Comparison of ENCODE assay signal across 10 mouse cellular contexts in genomic region chr14:120515376-120515775, GRCm38 (mm10). TPM values are rescaled to one million over a fixed set of nuclear protein-coding genes. Genes with fewer than 3 reads are reported as not detected.
A peak's percentile ranks its signal among the peaks of the same experiment; 100 is the strongest.
DNase-seq lines count a peak whose midpoint lies in the region; ATAC-seq and TF ChIP-seq lines count a peak whose summit lies in the region.
"Had no signal": no experiment of that assay in that cellular context is flagged by ENCODE, and none has a peak within 500 bp of the region (broad histone marks: within the 10 kb centered on the region; RNA-seq: fewer than 3 reads in every experiment).

No protein-coding gene starts in this region.

- no peaks in the 10 kb centered on the region for H3K4me1 ChIP-seq in forebrain, embryonic 14.5 days (ENCODE audit: control insufficient read depth, insufficient read depth, low read length)
- no peaks in the 10 kb centered on the region for H3K4me1 ChIP-seq in forebrain, postnatal 0 days (ENCODE audit: insufficient read depth)
- peaks cover 13% of the 10 kb centered on the region for H3K4me1 ChIP-seq in embryonic fibroblast, embryonic 13.5 days (ENCODE audit: control insufficient read depth, insufficient read depth, low read length)
- H3K4me1 ChIP-seq: liver, embryonic 15.5 days had no signal

- H3K27me3 ChIP-seq in forebrain, embryonic 14.5 days (replicated peaks; ENCODE audit: control insufficient read depth, insufficient read depth, low read length) = no peaks in the 10 kb centered on the region
- no peaks in the 10 kb centered on the region for H3K27me3 ChIP-seq in forebrain, postnatal 0 days (ENCODE audit: insufficient read depth, low read length)
- H3K27me3 ChIP-seq: liver, embryonic 15.5 days had no signal

- no peak for ATAC-seq in forebrain, embryonic 14.5 days
- ATAC-seq in forebrain, postnatal 0 days = no peak
- ATAC-seq in CD4-positive, CD25-positive, alpha-beta regulatory T cell, adult 4 months = no peak

- H3K4me3 ChIP-seq in forebrain, embryonic 14.5 days (ENCODE audit: low read depth, low read length) = no peak overlapping the region
- no peak overlapping the region for H3K4me3 ChIP-seq in forebrain, postnatal 0 days (ENCODE audit: low read depth, low read length)
- no peak overlapping the region for H3K4me3 ChIP-seq in embryonic fibroblast, embryonic 13.5 days (ENCODE audit: insufficient read depth, low read length)
- H3K4me3 ChIP-seq: liver, embryonic 15.5 days had no signal

- no peak overlapping the region for H3K9ac ChIP-seq in forebrain, embryonic 14.5 days (ENCODE audit: low read length)
- no peak overlapping the region for H3K9ac ChIP-seq in forebrain, postnatal 0 days
- H3K9ac ChIP-seq: liver, embryonic 15.5 days had no signal

- TF ChIP-seq POLR2A in embryonic fibroblast, embryonic 13.5 days (IDR thresholded peaks at IDR 0.05; ENCODE audit: low read depth, low read length) = no peak

- H3K36me3 ChIP-seq in forebrain, embryonic 14.5 days (ENCODE audit: control insufficient read depth, insufficient read depth, low read length) = no peaks in the 10 kb centered on the region
- H3K36me3 ChIP-seq in forebrain, postnatal 0 days (ENCODE audit: insufficient read depth) = no peaks in the 10 kb centered on the region
- H3K36me3 ChIP-seq: liver, embryonic 15.5 days had no signal

- H3K27ac ChIP-seq in forebrain, embryonic 14.5 days (ENCODE audit: low read depth, low read length) = no peak overlapping the region
- H3K27ac ChIP-seq in forebrain, postnatal 0 days (ENCODE audit: low read depth, low read length) = no peak overlapping the region
- H3K27ac ChIP-seq in embryonic fibroblast, embryonic 13.5 days (ENCODE audit: insufficient read depth, low read length) = peak overlapping the region; percentile 38; the same call in 1 of the 2 replicates
- H3K27ac ChIP-seq: kidney, postnatal 0 days; liver, embryonic 15.5 days had no signal

- no peak overlapping the region for H3K4me2 ChIP-seq in forebrain, embryonic 14.5 days (ENCODE audit: low read length)
- H3K4me2 ChIP-seq in forebrain, postnatal 0 days (ENCODE audit: low read depth) = no peak overlapping the region
- H3K4me2 ChIP-seq: liver, embryonic 15.5 days had no signal

- peak; percentile 32 for DNase-seq in forebrain, embryonic 14.5 days (ENCODE audit: low spot score)
- no peak for DNase-seq in forebrain, postnatal 0 days
- DNase-seq in 3134 (ENCODE audit: extremely low read depth, insufficient read length, low spot score) (peak; percentile 19), liver (no peak)
- DNase-seq in kidney, postnatal 36 days = peak; percentile 25 to 43
- no peak for DNase-seq in spleen, adult 18-20 months

- no peak for TF ChIP-seq CTCF in forebrain, postnatal 0 days (IDR thresholded peaks at IDR 0.05; ENCODE audit: low read depth)
- TF ChIP-seq CTCF in embryonic fibroblast, embryonic 13.5 days (IDR thresholded peaks at IDR 0.05; ENCODE audit: borderline replicate concordance, insufficient read depth, low read length) = no peak

- no peaks in the 10 kb centered on the region for H3K9me3 ChIP-seq in forebrain, embryonic 14.5 days (replicated peaks; ENCODE audit: control insufficient read depth, low read length)
- no peaks in the 10 kb centered on the region for H3K9me3 ChIP-seq in forebrain, postnatal 0 days (ENCODE audit: low read length)
- H3K9me3 ChIP-seq: liver, embryonic 15.5 days had no signal

- 89% methylated on average over 1 of the region's 1 CpGs for WGBS in forebrain, embryonic 14.5 days
- 44% methylated on average over 1 of the region's 1 CpGs for WGBS in forebrain, postnatal 0 days

RNA-seq across cellular contexts. Expression of gene Rap2a, which starts 37.1 kb away (rescaled TPM):
- 11.7 and 15.7 TPM in 2 replicates for polyA plus RNA-seq in forebrain, embryonic 14.5 days (2014; fragmentation: Nextera tagmentation; extraction: Ambion mirVana)
- total RNA-seq in forebrain, postnatal 0 days (2014; rRNA removed) = 75.9 and 78.4 TPM in 2 replicates
- polyA plus RNA-seq in forebrain, postnatal 0 days (2015; fragmentation: Nextera tagmentation; extraction: Ambion mirVana) = 19.3 and 29.5 TPM in 2 replicates
- polyA plus RNA-seq in embryonic fibroblast, embryonic 13.5 days (2011; ENCODE audit: insufficient read length, low read depth, missing spikeins) = 31.0 and 31.1 TPM in 2 replicates
- polyA plus RNA-seq in CD4-positive, CD25-positive, alpha-beta regulatory T cell, adult 4 months (2017; shearing (Covaris generic)) = 1 to 10 TPM in 1 of 2 experiments, under 1 TPM in 1; 0.89 to 1.2 TPM

Comparison
In these comparisons a context has a peak if more than half of its experiments do, and no peak if none do; other contexts are left out.
1. DNase-seq: peak in forebrain, embryonic 14.5 days (single experiment), 3134 (single experiment) and kidney, postnatal 36 days (2 of 2); none in forebrain, postnatal 0 days (single experiment), liver (single experiment) and spleen, adult 18-20 months (0 of 2).